Mouse (Mus musculus) left cerebral cortex, adult 2 months (tissue): ENCODE results near the gene Znhit1. TPM values are rescaled to one million over a fixed set of nuclear protein-coding genes. Genes with fewer than 3 reads are reported as not detected.
A peak's percentile ranks its signal among the peaks of the same experiment; 100 is the strongest.

ENCODE experiments used
- DNase-seq, 2 experiments: peaks; one replicate each; pipeline ENCODE4 v3.0.0; 2021 to 2022; ENCODE audit warnings: low spot score in 2 of 2, mixed read lengths in 1 of 2; ENCODE audit errors: extremely low spot score in 1 of 2
- H3K27ac ChIP-seq: fragments of 200-600 bp; 2 replicates; pipeline ENCODE4 v1.8.1; 2022
- H3K4me3 ChIP-seq: fragments of 200-600 bp; 2 replicates; pipeline ENCODE4 v1.8.1; 2022
- CTCF ChIP-seq: fragments of 200-600 bp; IDR thresholded peaks from 2 replicates; pipeline ENCODE4 v1.8.1; 2022; ENCODE audit warnings: antibody characterized with exemption, mild to moderate bottlenecking, moderate library complexity
- intact Hi-C: fragments of 180-260 bp; cut with DNase I; formaldehyde crosslinking; loops from one replicate; pipeline ENCODE4 v1.15.1; 2025
- long read RNA-seq, 2 experiments: library from polyadenylated mRNA; stranded (forward); transcript quantifications; one replicate each; pipeline ENCODE4 v2.0.0; 2021; ENCODE audit warnings: borderline mapping rate in 2 of 2
- total RNA-seq, 2 experiments: library from RNA; stranded (reverse); gene quantifications; 2 replicates each; pipeline ENCODE4 v1.2.3; 2021

Gene Znhit1
- 10 to 100 TPM; 82.0 to 91.0 TPM for total RNA-seq
- long read RNA-seq, experiment 1, transcript Znhit1-206 (5 exons, 1,208 nt) = major isoform, 14 of 29 reads
- long read RNA-seq, experiment 1, partial matches to known transcripts = 3 of 29 reads
- long read RNA-seq, experiment 1, other reads (novel, unspliced or antisense) = 5 of 29 reads
- long read RNA-seq, experiment 2, transcript Znhit1-206 (5 exons, 1,208 nt) = major isoform, 18 of 28 reads
- long read RNA-seq, experiment 2, partial matches to known transcripts = 7 of 28 reads
- long read RNA-seq, experiment 2, other reads (novel, unspliced or antisense) = 1 of 28 reads

- Histone ChIP-seq H3K4me3 (peak within 1 kb of the TSS; percentile 76), H3K27ac (peak within 1 kb of the TSS; percentile 98)
- intact Hi-C loops = loop anchor here (10.0 kb wide), 1 partner anchor 617 kb away; the partner anchor contains the start of gene Mospd3
- TF ChIP-seq CTCF = no peak
- DNase-seq = no peak
These were observed at the start of gene Znhit1 for GRCm38 (mm10) chr5:136987934-136988271. Gene Znhit1 (minus strand): TSS chr5:136988021.

- Histone ChIP-seq H3K27ac (peak overlapping the region; percentile 50), H3K4me3 (no peak overlapping the region)
- DNase-seq = peak in 1 of 2 experiments; percentile 45
- no peak for TF ChIP-seq CTCF
- intact Hi-C loops = no loop called here
These were observed 48.4 kb upstream of the Znhit1 start for GRCm38 (mm10) chr5:137036211-137036610.

- DNase-seq = peak; percentile 88 to 90
- intact Hi-C loops = loop anchor here (1.0 to 5.0 kb wide), 2 partner anchors 71 to 275 kb away; partner anchors contain the start of gene Srrt
- no peak; the same call in 1 of the 2 replicates for TF ChIP-seq CTCF
- peak overlapping the region; percentile 93 for H3K27ac ChIP-seq
- peak overlapping the region; percentile 65 for H3K4me3 ChIP-seq
These were observed 44.8 kb upstream of the Znhit1 start for GRCm38 (mm10) chr5:137032641-137033074.

GRCm38 (mm10) chr5:137032033-137032421 is 44.2 kb upstream of the Znhit1 start:
- H3K27ac ChIP-seq = peak overlapping the region; percentile 93
- peak overlapping the region; percentile 65 for H3K4me3 ChIP-seq
- peak; percentile 71 for DNase-seq
- peak; percentile 4 for TF ChIP-seq CTCF
- intact Hi-C loops = loop anchor here (1.0 to 5.0 kb wide), 2 partner anchors 71 to 275 kb away; partner anchors contain the start of gene Srrt

GRCm38 (mm10) chr5:137031076-137032032 is 43.5 kb upstream of the Znhit1 start:
- Histone ChIP-seq H3K4me3 (peak overlapping the region; percentile 65), H3K27ac (peak overlapping the region; percentile 93)
- TF ChIP-seq CTCF = no peak
- peak in 1 of 2 experiments; percentile 42 for DNase-seq
- intact Hi-C loops = loop anchor here (1.0 to 5.0 kb wide), 3 partner anchors 72 to 276 kb away; partner anchors contain the start of gene Srrt

GRCm38 (mm10) chr5:137030416-137030810 is 42.6 kb upstream of the Znhit1 start:
- intact Hi-C loops = loop anchor here (2.0 to 5.0 kb wide), 2 partner anchors 258 to 277 kb away; partner anchors contain the start of gene Srrt
- peak overlapping the region; percentile 65 for H3K4me3 ChIP-seq
- DNase-seq = peak in 1 of 2 experiments; percentile 65
- no peak for TF ChIP-seq CTCF
- peak overlapping the region; percentile 93 for H3K27ac ChIP-seq

- DNase-seq = peak; percentile 94 to 97
- Histone ChIP-seq H3K27ac (peak overlapping the region; percentile 93), H3K4me3 (peak overlapping the region; percentile 65)
- no peak for TF ChIP-seq CTCF
- intact Hi-C loops = loop anchor here (2.0 to 5.0 kb wide), 2 partner anchors 259 to 277 kb away; partner anchors contain the start of gene Srrt
These were observed 42.0 kb upstream of the Znhit1 start for GRCm38 (mm10) chr5:137029643-137030415.

GRCm38 (mm10) chr5:137029273-137029585 is 41.4 kb upstream of the Znhit1 start:
- TF ChIP-seq CTCF = no peak
- no peak for DNase-seq
- peak overlapping the region; percentile 76 for H3K27ac ChIP-seq
- peak overlapping the region; percentile 48 for H3K4me3 ChIP-seq
- intact Hi-C loops = no loop called here

GRCm38 (mm10) chr5:137028561-137029272 is 40.9 kb upstream of the Znhit1 start:
- Histone ChIP-seq H3K27ac (peak overlapping the region; percentile 76; the same call in 1 of the 2 replicates), H3K4me3 (peak overlapping the region; percentile 48)
- no peak for TF ChIP-seq CTCF
- peak in 1 of 2 experiments; percentile 37 for DNase-seq
- intact Hi-C loops = no loop called here

- H3K27ac ChIP-seq = 0 out of 2 replicates have a peak within 1 kb of the TSS, but pooled peaks have one; percentile 8
- H3K4me3 ChIP-seq = peak within 1 kb of the TSS; percentile 30
- intact Hi-C loops = no loop called here
- TF ChIP-seq CTCF = no peak
- no peak for DNase-seq
These were observed 38.3 kb upstream of the Znhit1 start, which contains the start of gene Vgf for GRCm38 (mm10) chr5:137026092-137026491. Gene Vgf (plus strand): TSS chr5:137026392.
